Mouse (Mus musculus) cerebellum, postnatal 14 days (tissue): Measurements from ENCODE around the gene Frk.
"Not testable (repeated sequence)": the region's sequence is repeated elsewhere in the genome, so short reads cannot be mapped to it uniquely, and the experiment has no call there.

ENCODE experiments used
- DNase-seq, 2 experiments: peaks; one replicate each; pipeline ENCODE4 v3.0.0; 2021; ENCODE audit warnings: mixed read lengths in 2 of 2

Gene Frk

GRCm38 (mm10) chr10:34618490-34618889, 135.3 kb downstream of the Frk start:
- no peak for DNase-seq

GRCm38 (mm10) chr10:34620540-34620939, 137.3 kb downstream of the Frk start:
- not testable (repeated sequence) for DNase-seq

- DNase-seq = no peak
These were observed 155.0 kb downstream of the Frk start for GRCm38 (mm10) chr10:34638245-34638644.
